Mouse (Mus musculus): ENCODE results near the gene Fam217a.
"Not testable (repeated sequence)": the region's sequence is repeated elsewhere in the genome, so short reads cannot be mapped to it uniquely, and the experiment has no call there.

Gene Fam217a

GRCm38 (mm10) chr13:34892871-34893270, 31.2 kb downstream of the Fam217a start:
- Histone ChIP-seq H3K36me3 (ENCODE audit: insufficient read depth, low read length) (peaks cover 100% of the 10 kb centered on the region), H3K27me3 (ENCODE audit: insufficient read depth, low read length) (no peaks in the 10 kb centered on the region), H3K4me1 (replicated peaks; ENCODE audit: low read depth, low read length) (peaks cover 18% of the 10 kb centered on the region), H3K4me3 (replicated peaks; ENCODE audit: low read length) (no peak overlapping the region), H3K9me3 (ENCODE audit: low read length) (no peaks in the 10 kb centered on the region)
- TF ChIP-seq NANOG (IDR thresholded peaks at IDR 0.05; ENCODE audit: borderline replicate concordance, low read length) (no peak), POU5F1 (IDR thresholded peaks at IDR 0.05; ENCODE audit: borderline replicate concordance, low read length) (no peak), CTCF (conservative IDR thresholded peaks at IDR 0.05; ENCODE audit: low read length) (no peak)

GRCm38 (mm10) chr13:34876481-34876880, 47.6 kb downstream of the Fam217a start:
- TF ChIP-seq NANOG (IDR thresholded peaks at IDR 0.05; ENCODE audit: borderline replicate concordance, low read length) (no peak), POU5F1 (IDR thresholded peaks at IDR 0.05; ENCODE audit: borderline replicate concordance, low read length) (no peak), CTCF (conservative IDR thresholded peaks at IDR 0.05; ENCODE audit: low read length) (no peak)
- Histone ChIP-seq H3K9me3 (ENCODE audit: low read length) (no peaks in the 10 kb centered on the region), H3K4me1 (replicated peaks; ENCODE audit: low read depth, low read length) (peaks cover 42% of the 10 kb centered on the region), H3K4me3 (replicated peaks; ENCODE audit: low read length) (peak overlapping the region; percentile 95), H3K27me3 (ENCODE audit: insufficient read depth, low read length) (no peaks in the 10 kb centered on the region), H3K36me3 (ENCODE audit: insufficient read depth, low read length) (peaks cover 11% of the 10 kb centered on the region)

- Histone ChIP-seq H3K4me3 (replicated peaks; ENCODE audit: low read length) (peak overlapping the region; percentile 95), H3K36me3 (ENCODE audit: insufficient read depth, low read length) (peaks cover 11% of the 10 kb centered on the region), H3K27me3 (ENCODE audit: insufficient read depth, low read length) (no peaks in the 10 kb centered on the region), H3K4me1 (replicated peaks; ENCODE audit: low read depth, low read length) (peaks cover 42% of the 10 kb centered on the region), H3K9me3 (ENCODE audit: low read length) (no peaks in the 10 kb centered on the region)
- no peak for TF ChIP-seq CTCF (conservative IDR thresholded peaks at IDR 0.05; ENCODE audit: low read length)
- no peak for TF ChIP-seq POU5F1 (IDR thresholded peaks at IDR 0.05; ENCODE audit: borderline replicate concordance, low read length)
- no peak for TF ChIP-seq NANOG (IDR thresholded peaks at IDR 0.05; ENCODE audit: borderline replicate concordance, low read length)
Observed at GRCm38 (mm10) chr13:34875741-34876445, 48.2 kb downstream of the Fam217a start.

- H3K36me3 ChIP-seq (ENCODE audit: insufficient read depth, low read length), result peaks cover 11% of the 10 kb centered on the region
- TF ChIP-seq POU5F1 (IDR thresholded peaks at IDR 0.05; ENCODE audit: borderline replicate concordance, low read length) (no peak), CTCF (conservative IDR thresholded peaks at IDR 0.05; ENCODE audit: low read length) (no peak), NANOG (IDR thresholded peaks at IDR 0.05; ENCODE audit: borderline replicate concordance, low read length) (no peak)
- no peaks in the 10 kb centered on the region for H3K9me3 ChIP-seq (ENCODE audit: low read length)
- no peaks in the 10 kb centered on the region for H3K27me3 ChIP-seq (ENCODE audit: insufficient read depth, low read length)
- peak within 1 kb of the TSS; percentile 95 for H3K4me3 ChIP-seq (replicated peaks; ENCODE audit: low read length)
- peaks cover 42% of the 10 kb centered on the region for H3K4me1 ChIP-seq (replicated peaks; ENCODE audit: low read depth, low read length)
Observed at GRCm38 (mm10) chr13:34875166-34875710, 48.9 kb downstream of the Fam217a start, which contains the start of gene Prpf4b. Gene Prpf4b, plus strand, starts transcription at chr13:34875302.

GRCm38 (mm10) chr13:34874736-34875135, 49.4 kb downstream of the Fam217a start:
- Histone ChIP-seq H3K4me3 (replicated peaks; ENCODE audit: low read length) (peak overlapping the region; percentile 95), H3K4me1 (replicated peaks; ENCODE audit: low read depth, low read length) (peaks cover 42% of the 10 kb centered on the region)
- H3K9me3 ChIP-seq (ENCODE audit: low read length); H3K27me3 ChIP-seq (ENCODE audit: insufficient read depth, low read length); H3K36me3 ChIP-seq (ENCODE audit: insufficient read depth, low read length): not testable (repeated sequence)

- peaks cover 2% of the 10 kb centered on the region for H3K36me3 ChIP-seq (ENCODE audit: insufficient read depth, low read length)
- H3K4me3 ChIP-seq (replicated peaks; ENCODE audit: low read length), result peak overlapping the region; percentile 95
- TF ChIP-seq POU5F1 (IDR thresholded peaks at IDR 0.05; ENCODE audit: borderline replicate concordance, low read length), result no peak
- no peak for TF ChIP-seq CTCF (conservative IDR thresholded peaks at IDR 0.05; ENCODE audit: low read length)
- no peak for TF ChIP-seq NANOG (IDR thresholded peaks at IDR 0.05; ENCODE audit: borderline replicate concordance, low read length)
- peaks cover 36% of the 10 kb centered on the region for H3K4me1 ChIP-seq (replicated peaks; ENCODE audit: low read depth, low read length)
- H3K27me3 ChIP-seq (ENCODE audit: insufficient read depth, low read length), result no peaks in the 10 kb centered on the region; the same call in 1 of the 2 replicates
- H3K9me3 ChIP-seq (ENCODE audit: low read length), result no peaks in the 10 kb centered on the region
Observed at GRCm38 (mm10) chr13:34873801-34874681, 50.1 kb downstream of the Fam217a start.

- no peaks in the 10 kb centered on the region for H3K9me3 ChIP-seq (ENCODE audit: low read length)
- peaks cover 4% of the 10 kb centered on the region for H3K27me3 ChIP-seq (ENCODE audit: insufficient read depth, low read length)
- H3K36me3 ChIP-seq (ENCODE audit: insufficient read depth, low read length), result no peaks in the 10 kb centered on the region
- peaks cover 3% of the 10 kb centered on the region; the same call in 1 of the 2 replicates for H3K4me1 ChIP-seq (replicated peaks; ENCODE audit: low read depth, low read length)
- no peak overlapping the region for H3K4me3 ChIP-seq (replicated peaks; ENCODE audit: low read length)
- no peak for TF ChIP-seq NANOG (IDR thresholded peaks at IDR 0.05; ENCODE audit: borderline replicate concordance, low read length)
- peak; percentile 75 for TF ChIP-seq CTCF (conservative IDR thresholded peaks at IDR 0.05; ENCODE audit: low read length)
Observed at GRCm38 (mm10) chr13:34864420-34865169, 59.5 kb downstream of the Fam217a start.

GRCm38 (mm10) chr13:34861166-34861565, 62.9 kb downstream of the Fam217a start:
- not testable (repeated sequence) for H3K4me1 ChIP-seq (replicated peaks; ENCODE audit: low read depth, low read length); H3K4me3 ChIP-seq (replicated peaks; ENCODE audit: low read length); H3K27me3 ChIP-seq (ENCODE audit: insufficient read depth, low read length)

More at GRCm38 (mm10) chr13:34861166-34861565, 62.9 kb downstream of the Fam217a start:
- peaks cover 19% of the 10 kb centered on the region for H3K9me3 ChIP-seq (ENCODE audit: low read length)
- H3K36me3 ChIP-seq (ENCODE audit: insufficient read depth, low read length), result not testable (repeated sequence)

All from E14TG2a.4 (cell line).